Mouse (Mus musculus) layer of hippocampus, adult 8-10 months (tissue): ENCODE data around the gene Srrm4. TPM values are rescaled to one million over a fixed set of nuclear protein-coding genes. Genes with fewer than 3 reads are reported as not detected.

ENCODE experiments used
- DNase-seq, 2 experiments: peaks; one replicate each; pipeline ENCODE4 v3.0.0; 2022; ENCODE audit warnings: low spot score in 2 of 2
- total RNA-seq, 4 experiments: library from RNA; stranded (reverse); gene quantifications; 2 replicates each; pipeline ENCODE4 v1.2.4; 2022

Gene Srrm4
- total RNA-seq, 4 experiments from 2014 or later: 24.5 to 35.9 (median 29.7) TPM

GRCm38 (mm10) chr5:116553106-116553505, 38.5 kb downstream of the Srrm4 start:
- DNase-seq: no peak

- no peak for DNase-seq
These were observed 39.0 kb downstream of the Srrm4 start for GRCm38 (mm10) chr5:116552584-116552983.

GRCm38 (mm10) chr5:116545746-116546145, 45.9 kb downstream of the Srrm4 start:
- no peak for DNase-seq

DNA sequence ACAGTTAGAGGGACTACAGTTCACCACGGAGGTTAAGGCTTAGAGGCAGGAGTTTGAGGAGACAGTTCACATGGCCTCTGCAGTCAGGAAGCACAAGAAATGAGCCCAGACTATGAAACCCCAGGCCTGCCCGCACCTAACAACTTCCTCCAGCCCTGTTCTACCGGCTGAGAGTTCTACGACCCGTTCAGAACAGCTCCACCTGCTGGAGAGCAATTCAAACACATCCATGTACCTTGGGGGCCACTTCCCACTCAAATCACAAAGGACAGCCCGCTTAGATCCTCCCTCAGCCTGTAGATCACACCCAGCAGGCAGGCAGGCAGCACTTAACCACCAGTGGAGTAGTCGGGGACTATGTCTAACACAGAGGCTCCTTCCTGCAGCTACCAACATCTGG, 49.3 kb downstream of the Srrm4 start:
- no peak for DNase-seq

DNA sequence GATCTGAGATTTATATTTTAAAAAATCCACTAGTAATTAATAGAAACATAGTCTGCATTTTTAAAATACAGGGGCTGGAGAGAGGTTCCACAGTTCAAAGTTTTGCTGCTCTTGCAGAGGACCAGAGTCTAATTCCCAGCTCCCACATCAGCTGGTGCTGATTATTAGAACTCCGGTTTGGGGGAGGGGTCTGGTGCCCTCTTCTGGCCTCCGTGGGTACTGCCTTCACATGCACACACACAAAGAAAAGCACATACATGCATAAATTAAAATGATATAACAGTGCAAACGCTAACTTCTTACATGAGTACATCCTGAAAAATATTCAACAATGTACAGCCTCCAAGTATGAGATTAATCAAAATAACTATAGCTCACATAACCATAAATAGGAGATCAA, 50.5 kb downstream of the Srrm4 start:
- no peak for DNase-seq

- DNase-seq: no peak
These were observed 52.3 kb downstream of the Srrm4 start for GRCm38 (mm10) chr5:116539360-116539759.

- no peak for DNase-seq
These were observed 53.1 kb downstream of the Srrm4 start for GRCm38 (mm10) chr5:116538491-116538890.

DNA sequence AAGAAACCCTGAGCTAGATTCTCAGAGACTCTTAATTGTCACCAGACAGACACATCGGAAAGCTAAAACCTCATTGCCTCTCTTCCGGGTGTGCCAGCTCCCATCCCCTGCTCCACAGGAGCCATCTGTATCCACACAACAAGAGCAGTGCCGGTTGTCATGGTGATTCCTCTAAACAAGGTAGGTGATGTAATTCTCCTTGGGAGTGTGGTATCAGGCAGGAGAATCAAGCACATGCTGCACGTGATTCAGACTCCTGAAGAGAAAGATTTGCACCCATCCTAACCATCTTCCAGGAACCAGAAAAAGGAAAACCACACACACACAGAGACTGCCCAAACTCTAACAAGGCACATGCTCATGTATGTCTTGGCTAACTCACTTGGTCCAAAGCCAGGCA, 65.3 kb downstream of the Srrm4 start:
- DNase-seq: peak; percentile 72 to 84

- no peak for DNase-seq
These were observed 66.3 kb downstream of the Srrm4 start for GRCm38 (mm10) chr5:116525308-116525707.

DNA sequence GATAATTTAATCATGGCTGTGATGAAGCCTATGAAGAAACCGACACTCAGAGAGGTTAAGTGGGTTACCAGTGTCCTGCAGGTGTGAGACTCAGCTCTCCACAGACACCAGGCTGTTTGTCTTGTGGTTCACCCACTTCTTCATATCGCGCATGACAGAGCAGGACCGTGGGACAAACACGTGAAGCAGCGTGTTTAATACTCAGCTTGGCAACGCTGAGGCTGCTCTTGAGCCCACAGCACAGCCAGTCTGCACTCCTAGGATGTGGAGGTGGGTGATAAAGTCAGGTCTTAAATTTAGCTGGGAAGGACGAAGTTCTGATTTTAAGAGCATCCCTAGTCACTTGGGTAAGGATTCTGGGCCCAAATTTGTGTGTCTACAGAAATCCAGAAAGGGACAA, 68.1 kb downstream of the Srrm4 start:
- DNase-seq: no peak

DNA sequence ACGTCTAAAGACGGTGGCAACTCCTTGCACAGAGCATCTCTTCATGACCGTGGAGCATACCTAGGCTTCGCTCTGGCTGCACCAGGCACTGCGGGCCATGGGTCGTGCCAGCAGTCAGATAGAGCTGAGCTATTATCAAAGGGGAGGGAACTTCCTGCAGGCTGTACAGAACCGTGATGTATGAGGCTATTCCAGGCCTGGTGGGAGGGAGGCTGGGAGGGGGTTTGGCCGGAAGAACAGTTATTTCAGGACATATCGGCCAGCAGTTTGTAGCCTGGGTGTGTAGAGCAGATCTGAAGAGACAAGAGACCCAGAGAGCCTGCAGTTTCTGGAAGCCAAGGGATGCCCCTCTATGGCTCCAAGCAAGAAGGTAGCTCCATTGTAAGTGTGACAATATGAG, 68.5 kb downstream of the Srrm4 start:
- no peak for DNase-seq

DNA sequence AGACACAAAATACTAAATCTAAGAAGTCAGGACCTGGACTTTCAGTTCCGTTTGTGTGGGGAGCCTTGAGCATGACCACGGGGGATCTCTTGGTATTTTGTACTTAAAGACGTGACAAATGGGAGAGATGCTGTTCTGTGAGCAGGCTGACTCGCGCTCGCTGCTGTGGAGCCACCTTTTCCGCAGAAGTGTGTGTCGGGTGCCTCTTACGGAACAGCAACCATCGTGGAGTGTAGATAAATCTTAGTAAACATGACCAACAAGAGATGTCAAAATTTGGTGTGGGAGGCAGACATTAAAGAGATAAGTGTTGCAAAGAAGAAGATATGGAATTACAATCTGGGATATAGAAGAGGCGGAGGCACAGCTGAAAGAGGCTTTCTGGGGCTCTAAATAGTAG, 69.3 kb downstream of the Srrm4 start:
- DNase-seq: no peak

GRCm38 (mm10) chr5:116518047-116518446, 73.6 kb downstream of the Srrm4 start:
- DNase-seq: no peak

DNA sequence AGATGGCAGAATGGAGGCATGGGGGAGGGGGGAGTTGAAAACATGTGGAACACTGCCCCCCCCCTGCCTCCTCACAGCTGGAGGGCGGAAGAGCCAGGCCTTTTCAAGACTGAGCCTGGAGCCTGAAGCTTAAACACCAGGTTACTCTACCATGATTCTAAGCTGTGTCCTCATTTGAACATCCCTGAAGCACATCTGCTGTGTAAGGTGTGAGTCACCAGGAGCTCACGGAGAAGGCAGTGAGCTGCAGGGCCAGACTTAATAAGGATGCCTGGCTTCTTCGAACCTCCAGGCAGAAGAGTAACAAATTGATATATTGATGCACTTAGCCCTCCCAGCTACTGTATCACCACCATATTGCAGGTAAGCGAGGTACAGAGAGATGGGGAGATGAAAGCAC, 79.5 kb downstream of the Srrm4 start:
- DNase-seq: no peak

GRCm38 (mm10) chr5:116510229-116510628, 81.4 kb downstream of the Srrm4 start:
- DNase-seq: no peak

DNA sequence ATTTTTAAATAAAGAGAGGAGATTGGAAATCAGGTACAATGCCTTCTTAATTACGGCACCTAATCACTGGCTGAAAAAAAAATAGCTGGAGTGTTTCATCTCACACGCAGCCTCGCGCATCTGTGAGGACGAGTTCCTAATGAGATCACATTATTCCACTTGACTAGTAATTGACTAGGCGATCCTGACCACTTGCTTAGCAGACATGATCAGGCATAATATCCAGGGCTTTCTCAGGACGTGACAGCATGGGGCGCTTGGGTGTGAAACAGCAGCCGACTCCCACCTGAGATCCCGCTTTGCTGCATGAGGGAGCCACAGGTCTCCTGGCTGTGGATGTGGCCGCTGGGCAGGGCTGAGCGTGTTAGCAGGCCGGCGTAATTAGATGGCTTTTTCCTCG, 90.3 kb downstream of the Srrm4 start:
- DNase-seq: no peak

GRCm38 (mm10) chr5:116498880-116499640, 92.6 kb downstream of the Srrm4 start:
- DNase-seq: peak; percentile 63 to 64

DNA sequence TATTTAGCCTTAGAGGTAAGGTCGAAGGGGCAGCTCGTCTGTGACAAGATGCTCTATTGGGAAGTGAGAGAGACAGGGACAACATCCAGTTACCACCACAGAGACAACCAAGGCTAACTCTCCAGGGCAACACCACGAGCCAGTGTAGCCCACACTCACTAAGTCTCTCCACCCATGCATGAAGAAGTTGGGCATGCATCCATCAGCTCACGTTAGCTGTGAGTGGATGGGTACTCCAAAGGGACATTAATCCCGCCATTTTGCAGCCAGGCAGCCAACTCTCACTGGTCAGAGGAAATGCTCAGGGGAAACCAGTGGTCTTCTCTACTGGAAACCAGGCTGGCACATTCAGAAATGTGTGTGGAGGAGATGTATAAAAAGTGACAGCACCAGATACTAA, 93.8 kb downstream of the Srrm4 start:
- DNase-seq: no peak

GRCm38 (mm10) chr5:116497205-116497604, 94.4 kb downstream of the Srrm4 start:
- DNase-seq: no peak

GRCm38 (mm10) chr5:116496717-116497116, 94.9 kb downstream of the Srrm4 start:
- no peak for DNase-seq

GRCm38 (mm10) chr5:116495466-116495865, 96.2 kb downstream of the Srrm4 start:
- DNase-seq: no peak

GRCm38 (mm10) chr5:116494377-116494776, 97.2 kb downstream of the Srrm4 start:
- DNase-seq: no peak

- no peak for DNase-seq
These were observed 98.9 kb downstream of the Srrm4 start for GRCm38 (mm10) chr5:116492726-116493125.
